Mouse (Mus musculus) hindbrain, embryonic 10.5 days (tissue): Measurements from ENCODE around the gene Mlkl. TPM values are rescaled to one million over a fixed set of nuclear protein-coding genes. Genes with fewer than 3 reads are reported as not detected.

Experiments used
- DNase-seq: peaks from one replicate; pipeline ENCODE4 v3.0.0-alpha.2; 2017; ENCODE audit warnings: low spot score
- H3K27ac ChIP-seq: fragments of 300-500 bp; sonication (generic); 2 replicates; pipeline ENCODE4 v1.5.1; 2016; ENCODE audit warnings: mild to moderate bottlenecking, moderate library complexity
- H3K27me3 ChIP-seq: fragments of 300-500 bp; sonication (generic); 2 replicates; pipeline ENCODE4 v1.6.1; 2016; ENCODE audit warnings: mild to moderate bottlenecking; ENCODE audit not compliant: poor library complexity, insufficient read depth, severe bottlenecking
- H3K36me3 ChIP-seq: fragments of 300-500 bp; sonication (generic); 2 replicates; pipeline ENCODE4 v1.6.1; 2016; ENCODE audit warnings: mild to moderate bottlenecking, moderate library complexity
- H3K4me1 ChIP-seq: fragments of 300-500 bp; sonication (generic); replicated peaks from 2 replicates; pipeline ENCODE4 v1.6.1; 2016; ENCODE audit warnings: mild to moderate bottlenecking
- H3K4me3 ChIP-seq: fragments of 300-500 bp; sonication (generic); 2 replicates; pipeline ENCODE4 v1.5.1; 2016; ENCODE audit warnings: mild to moderate bottlenecking, moderate library complexity
- H3K9me3 ChIP-seq: fragments of 300-500 bp; sonication (generic); 2 replicates; pipeline ENCODE4 v1.6.1; 2016; ENCODE audit warnings: mild to moderate bottlenecking, moderate library complexity
- WGBS: fragments of 180-500 bp; shearing (Covaris S2); methylation state at CpG from one replicate; pipeline ENCODE4 v1.1.7; 2016; 5-methylcytosine and 5-hydroxymethylcytosine counted together
- polyA plus RNA-seq: library from polyadenylated mRNA; unstranded; fragments of >200 nt; fragmentation: Nextera tagmentation; extraction: Ambion mirVana; gene quantifications from 2 replicates; pipeline ENCODE4 v1.2.1, GENCODE M21; 2016

Gene Mlkl
- polyA plus RNA-seq, 1 experiment from 2014 or later: 0.63 TPM

DNA sequence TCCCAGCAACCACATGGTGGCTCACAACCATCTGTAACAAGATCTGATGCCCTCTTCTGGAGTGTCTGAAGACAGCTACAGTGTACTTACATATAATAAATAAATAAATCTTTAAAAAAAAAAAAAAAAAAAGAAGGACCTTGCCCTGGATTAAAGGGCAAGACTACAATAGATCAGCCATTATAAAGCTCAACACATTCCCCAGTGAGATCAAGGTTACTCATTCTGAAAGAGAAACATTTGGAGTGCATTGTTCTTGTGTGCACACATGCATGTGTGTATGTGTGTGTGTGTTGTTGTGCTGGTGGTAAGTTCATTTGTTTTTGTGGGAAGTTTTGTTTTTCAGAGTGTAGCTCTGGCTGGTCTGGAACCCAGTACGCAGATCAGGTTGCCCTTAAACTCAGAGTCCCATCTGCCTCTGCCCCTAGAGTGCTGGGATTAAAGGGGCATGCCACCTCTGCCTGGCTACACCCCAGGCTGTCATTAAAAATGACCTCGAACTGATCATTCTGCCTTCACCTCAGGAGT, 73.2 kb downstream of the Mlkl start:
- Histone ChIP-seq H3K27me3 (peaks cover 4% of the 10 kb centered on the region; the same call in 1 of the 2 replicates), H3K27ac (no peak overlapping the region), H3K9me3 (no peaks in the 10 kb centered on the region), H3K4me3 (no peak overlapping the region), H3K4me1 (no peaks in the 10 kb centered on the region), H3K36me3 (peaks cover 7% of the 10 kb centered on the region)
- 71% methylated on average over 2 of the region's 2 CpGs for WGBS
- no peak for DNase-seq

DNA sequence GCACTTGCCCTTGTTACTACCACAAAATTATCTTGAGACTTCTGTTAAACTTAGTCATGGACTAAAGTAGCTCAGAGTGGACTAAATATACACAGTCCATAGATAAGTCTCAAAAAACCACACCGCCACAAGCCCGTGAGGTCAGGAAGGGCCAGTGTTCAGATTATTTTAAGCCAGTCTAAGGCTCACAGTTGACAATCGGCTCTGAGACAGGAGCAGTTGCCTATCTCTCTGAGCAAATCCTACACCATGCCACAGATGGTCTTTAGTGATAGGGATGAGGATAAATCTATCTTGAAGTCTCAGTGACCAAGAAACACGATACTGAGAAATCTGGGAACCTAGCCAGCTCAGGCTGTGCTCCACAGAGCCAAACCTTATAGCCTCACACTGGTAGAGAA, 76.0 kb downstream of the Mlkl start:
- peaks cover 4% of the 10 kb centered on the region; the same call in 1 of the 2 replicates for H3K27me3 ChIP-seq
- H3K36me3 ChIP-seq: no peaks in the 10 kb centered on the region; the same call in 1 of the 2 replicates
- no peaks in the 10 kb centered on the region for H3K9me3 ChIP-seq
- no peak overlapping the region for H3K27ac ChIP-seq
- peaks cover 6% of the 10 kb centered on the region for H3K4me1 ChIP-seq
- no peak overlapping the region for H3K4me3 ChIP-seq
- WGBS: 90% methylated on average over 4 of the region's 4 CpGs
- DNase-seq: no peak

Other genes with a start within 250 kb of the Mlkl start
- 1.3 and 1.5 TPM in 2 replicates for gene Clec18a, start 245.8 kb downstream of the Mlkl start, polyA plus RNA-seq
- gene Pdpr, start 243.5 kb downstream of the Mlkl start, polyA plus RNA-seq: 10.4 and 10.8 TPM in 2 replicates
- gene Glg1, start 79.0 kb downstream of the Mlkl start, polyA plus RNA-seq: 62.3 and 64.5 TPM in 2 replicates
- 77.6 and 100.0 TPM in 2 replicates for gene Rfwd3, start 38.0 kb downstream of the Mlkl start, polyA plus RNA-seq
- gene Fa2h, start 55.6 kb upstream of the Mlkl start, polyA plus RNA-seq: 0.09 and 0.16 TPM in 2 replicates
- gene Wdr59, start 183.9 kb upstream of the Mlkl start, polyA plus RNA-seq: 3.8 and 4.8 TPM in 2 replicates
- gene Znrf1, start 197.9 kb upstream of the Mlkl start, polyA plus RNA-seq: 29.9 and 52.5 TPM in 2 replicates